Mouse (Mus musculus): ENCODE measurements at regions not wholly inside any gene's neighbourhood (a gene's known extent, or its start where the extent isn't known, plus 50 kb on each side); places are given as distances from the start of the nearest gene placed in this dataset.

GRCm38 (mm10) chr6:61127238-61127637 is 52.9 kb upstream of the Ccser1 start:
- no peak for DNase-seq

- DNase-seq: no peak
Observed at GRCm38 (mm10) chr6:61128211-61128610, 51.9 kb upstream of the Ccser1 start.

Measured in kidney, adult 8-10 months (tissue).